Mouse (Mus musculus) ES-CJ7 (cell line): ENCODE data around the gene Zap70.
"Not testable (repeated sequence)": the region's sequence is repeated elsewhere in the genome, so short reads cannot be mapped to it uniquely, and the experiment has no call there.

Experiments
- DNase-seq: peaks from one replicate; pipeline ENCODE4 v3.0.0; 2011; ENCODE audit warnings: low read depth, low spot score

Zap70 gene

GRCm38 (mm10) chr1:36772198-36772934, 10.8 kb downstream of the Zap70 start:
- peak; percentile 40 for DNase-seq

GRCm38 (mm10) chr1:36780793-36781192, 19.2 kb downstream of the Zap70 start:
- DNase-seq: no peak

DNA sequence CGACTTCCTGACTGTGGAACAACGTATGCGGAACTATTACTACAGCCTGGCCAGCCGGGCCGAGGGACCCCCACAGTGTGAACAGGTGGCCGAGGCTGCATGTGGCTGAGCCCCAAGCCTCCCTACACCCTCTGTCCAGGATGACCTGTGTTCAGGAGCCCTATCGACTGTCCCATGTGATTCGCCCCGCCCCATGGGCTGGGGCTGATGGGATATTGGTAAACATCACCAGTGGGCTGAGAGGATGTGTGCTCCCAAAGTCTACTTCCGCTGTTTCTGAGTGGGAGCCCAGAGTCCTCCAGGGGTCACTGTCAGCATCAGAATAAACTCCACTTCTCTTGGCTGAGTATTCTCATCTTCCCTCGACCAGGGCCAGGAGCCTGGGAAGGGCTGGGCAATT, 20.9 kb downstream of the Zap70 start:
- no peak for DNase-seq

GRCm38 (mm10) chr1:36784365-36785134, 23.0 kb downstream of the Zap70 start:
- peak; percentile 90 for DNase-seq

- peak; percentile 65 for DNase-seq
Measured at GRCm38 (mm10) chr1:36785238-36785641, 23.6 kb downstream of the Zap70 start.

DNA sequence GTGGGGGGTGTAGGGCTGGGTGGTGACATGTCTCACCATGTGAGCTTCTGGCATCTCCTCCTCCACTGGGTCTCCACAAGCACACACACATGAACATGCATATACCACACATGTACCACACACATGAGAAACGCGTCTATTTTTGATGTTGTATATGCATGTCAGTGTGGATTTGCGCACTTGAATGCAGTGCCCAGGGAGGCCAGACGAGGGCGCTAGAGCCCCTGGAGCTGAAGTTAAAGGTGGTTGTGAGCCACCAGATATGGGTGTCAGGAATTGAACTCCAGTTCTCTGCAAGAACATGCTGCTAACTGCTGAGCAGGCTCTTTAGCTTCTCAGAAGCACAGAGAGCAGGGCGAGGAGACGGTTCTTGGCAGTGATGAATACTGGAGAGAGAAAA, 24.8 kb downstream of the Zap70 start:
- DNase-seq: peak; percentile 60

DNA sequence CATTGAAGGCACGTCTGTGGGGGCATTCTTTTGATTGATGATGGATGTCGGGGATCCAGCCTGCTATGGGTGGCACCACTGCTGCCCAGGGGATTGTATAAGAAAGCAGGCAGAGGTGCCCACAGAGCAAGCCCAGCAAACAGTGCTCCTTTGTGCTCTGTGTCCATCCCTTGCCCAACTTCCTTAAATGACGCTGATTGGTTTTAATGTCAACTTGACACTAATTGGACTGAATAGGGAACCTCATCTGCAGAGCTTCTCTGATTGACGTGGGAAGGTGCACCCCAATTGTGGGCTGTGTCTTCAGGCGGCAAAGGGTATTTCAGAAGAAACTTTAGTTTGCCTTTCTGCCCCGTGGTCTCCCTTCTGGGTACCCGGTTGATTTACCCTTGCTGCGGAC, 27.8 kb downstream of the Zap70 start:
- no peak for DNase-seq

DNA sequence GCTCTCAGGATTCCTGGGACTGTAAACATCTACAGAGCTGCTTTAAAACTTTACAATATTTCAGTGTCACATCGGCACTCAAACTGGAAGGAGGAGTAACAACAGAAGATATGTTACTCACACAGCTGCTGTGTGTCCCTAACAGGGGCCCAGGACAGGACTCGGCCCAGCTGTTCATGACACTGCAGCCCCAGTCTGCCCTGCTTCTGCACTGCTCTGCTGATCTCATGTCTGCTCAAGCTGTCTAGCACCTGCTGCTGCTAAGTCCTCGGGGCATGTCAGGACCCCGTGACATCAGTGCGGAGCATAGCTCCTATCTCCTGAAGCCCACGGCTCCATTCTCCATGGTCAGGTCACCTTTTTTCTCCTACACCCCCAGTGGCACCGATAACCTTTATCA, 35.1 kb downstream of the Zap70 start:
- no peak for DNase-seq

DNA sequence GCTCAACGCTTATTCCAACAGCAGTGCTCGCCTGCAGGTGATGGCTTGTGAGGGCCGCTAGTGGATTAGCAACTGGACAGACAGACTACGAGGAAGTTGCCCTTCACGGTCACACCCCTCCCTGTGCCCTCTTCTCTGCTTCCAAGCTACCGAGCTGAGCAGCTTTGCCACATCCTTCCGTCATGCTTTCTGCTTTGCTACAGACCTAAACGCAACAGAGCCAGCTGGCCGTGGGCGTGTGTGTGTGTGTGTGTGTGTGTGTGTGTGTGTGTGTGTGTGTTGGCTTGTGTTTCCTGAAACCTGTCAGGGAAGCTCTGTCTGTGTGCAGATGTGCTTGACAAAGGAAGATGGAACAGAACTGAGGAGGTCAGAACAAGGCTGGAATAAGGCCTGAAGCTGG, 35.9 kb downstream of the Zap70 start:
- no peak for DNase-seq

DNA sequence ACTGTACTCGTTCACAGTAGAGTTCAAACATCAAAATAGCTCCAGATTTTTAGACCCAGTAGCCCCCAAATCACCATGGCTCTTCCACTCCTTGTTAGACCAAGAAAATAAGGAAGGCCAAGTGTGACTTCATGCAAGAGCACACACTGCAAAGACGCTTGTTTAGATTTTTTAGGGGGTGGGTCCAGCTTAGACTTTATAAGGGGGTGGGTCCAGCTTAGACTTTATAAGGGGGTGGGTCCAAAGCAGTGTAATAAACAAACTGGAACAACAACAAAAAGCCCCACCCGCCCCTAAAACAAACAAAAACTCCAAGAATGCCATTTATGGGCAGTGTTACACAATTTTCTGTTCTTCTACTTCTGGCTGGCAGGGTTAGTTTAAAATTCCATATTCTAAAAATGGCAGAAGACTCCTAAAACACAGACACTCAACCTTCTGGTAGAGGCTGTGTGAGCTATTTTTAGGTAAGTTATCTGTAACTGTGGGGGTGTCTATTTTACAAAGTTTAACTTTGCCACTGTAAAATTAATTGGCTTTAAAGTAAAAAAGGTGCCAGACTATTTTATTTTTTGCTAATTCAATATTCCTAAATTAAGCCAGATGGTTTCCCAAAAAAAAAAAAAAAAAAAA, 38.9 kb downstream of the Zap70 start:
- no peak for DNase-seq

DNA sequence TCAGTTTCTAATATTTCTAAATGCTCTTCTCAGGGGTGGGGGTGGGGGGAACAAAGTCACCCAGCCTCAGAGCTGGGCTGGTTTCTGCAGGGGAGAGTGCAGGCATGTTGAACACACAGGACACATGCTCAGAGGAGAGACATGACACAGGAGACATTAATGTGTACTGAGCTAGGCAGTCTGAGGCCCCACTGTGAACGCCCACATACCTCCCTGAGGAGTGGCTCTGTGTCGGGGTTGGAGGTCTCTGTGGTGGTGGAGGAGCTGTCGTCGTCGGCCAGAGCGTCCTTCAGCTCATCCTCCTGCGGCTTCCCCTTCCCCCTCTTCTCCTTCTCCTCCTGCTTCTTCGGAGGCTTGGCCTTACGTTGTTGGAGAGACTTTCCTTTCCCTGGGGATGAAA, 42.7 kb downstream of the Zap70 start:
- peak; percentile 87 for DNase-seq

- DNase-seq: no peak
Measured at GRCm38 (mm10) chr1:36804833-36805232, 43.2 kb downstream of the Zap70 start.

GRCm38 (mm10) chr1:36806181-36806905, 44.7 kb downstream of the Zap70 start:
- no peak for DNase-seq

- no peak for DNase-seq
Measured at GRCm38 (mm10) chr1:36807086-36807485, 45.5 kb downstream of the Zap70 start.

- DNase-seq: no peak
Measured at GRCm38 (mm10) chr1:36807782-36808565, 46.4 kb downstream of the Zap70 start.

DNA sequence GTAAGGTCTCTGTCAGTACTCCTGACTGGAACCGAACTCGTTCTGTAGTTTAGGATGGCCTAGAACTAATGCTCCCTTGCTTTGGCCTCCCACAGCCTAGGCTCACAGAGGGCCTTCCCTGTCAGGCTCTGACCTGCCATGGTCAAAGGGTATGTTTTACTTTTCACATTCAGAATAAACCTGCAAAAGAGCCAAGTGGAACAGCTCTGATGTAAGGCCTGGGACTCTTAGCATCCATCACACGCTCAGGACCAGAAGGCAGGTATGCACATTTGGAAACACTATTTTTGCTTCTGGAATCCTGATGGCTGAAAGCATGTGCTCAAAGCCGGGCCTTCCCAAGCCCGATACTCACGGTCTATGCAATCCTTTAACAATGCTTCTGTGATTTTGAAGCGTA, 50.2 kb downstream of the Zap70 start:
- DNase-seq: no peak

GRCm38 (mm10) chr1:36813415-36813814, 51.8 kb downstream of the Zap70 start:
- no peak for DNase-seq

DNA sequence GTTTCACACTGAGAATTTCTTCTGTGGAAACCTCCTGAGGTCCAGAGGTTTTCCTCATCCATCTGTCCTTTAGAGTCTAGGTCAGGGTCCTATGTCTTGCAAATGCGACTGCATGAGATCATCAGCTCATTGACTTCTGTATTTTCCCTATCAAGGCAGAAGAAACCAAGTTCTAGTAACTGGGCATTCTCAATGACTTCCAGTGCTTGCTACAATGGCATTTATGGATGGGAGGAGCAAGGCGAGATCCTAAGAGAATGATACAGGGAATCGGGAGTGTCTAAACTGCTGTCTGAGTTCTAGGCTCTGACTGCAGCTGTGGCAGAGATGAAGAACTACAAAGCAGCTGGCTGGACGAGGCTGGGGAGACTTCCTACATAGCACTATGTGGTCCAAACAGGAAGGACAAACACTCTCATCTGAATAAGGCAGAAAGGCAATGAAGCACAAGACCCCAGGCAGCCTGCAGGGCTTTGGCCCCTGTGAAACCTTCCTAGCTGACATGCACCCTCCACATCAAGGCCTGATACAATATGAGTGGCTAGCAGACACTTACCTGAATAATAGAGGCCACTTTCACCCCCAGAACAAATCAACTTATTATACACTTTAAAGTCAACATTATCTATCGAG, 52.8 kb downstream of the Zap70 start:
- peak; percentile 45 for DNase-seq

- DNase-seq: no peak
Measured at GRCm38 (mm10) chr1:36815166-36815565, 53.6 kb downstream of the Zap70 start.

GRCm38 (mm10) chr1:36821918-36822317, 60.3 kb downstream of the Zap70 start:
- DNase-seq: not testable (repeated sequence)

- no peak for DNase-seq
Measured at GRCm38 (mm10) chr1:36824356-36824755, 62.8 kb downstream of the Zap70 start.
